ENCODE assay signal across 33 mouse cellular contexts in genomic region chr6:144984221-144984620, GRCm38 (mm10).
"Had no signal": no experiment of that assay in that cellular context is flagged by ENCODE, and none has a peak within 500 bp of the region (broad histone marks: within the 10 kb centered on the region; RNA-seq: fewer than 3 reads in every experiment).

No protein-coding gene starts in this region.

- H3K27ac ChIP-seq: heart, embryonic 13.5 days; heart, embryonic 15.5 days; hindbrain, embryonic 10.5 days; hindbrain, embryonic 12.5 days; hindbrain, embryonic 13.5 days; hindbrain, embryonic 14.5 days; hindbrain, embryonic 15.5 days; hindbrain, postnatal 0 days; intestine, embryonic 15.5 days; kidney, embryonic 15.5 days; kidney, postnatal 0 days; layer of hippocampus, adult 2 months; left cerebral cortex, adult 2 months had no signal

- H3K4me3 ChIP-seq: heart, embryonic 13.5 days; heart, embryonic 15.5 days; hindbrain, embryonic 10.5 days; hindbrain, embryonic 12.5 days; hindbrain, embryonic 13.5 days; hindbrain, embryonic 15.5 days; intestine, embryonic 15.5 days; kidney, embryonic 15.5 days; layer of hippocampus, adult 2 months; left cerebral cortex, adult 2 months had no signal

- H3K4me1 ChIP-seq: heart, embryonic 13.5 days; heart, embryonic 15.5 days; hindbrain, embryonic 10.5 days; hindbrain, embryonic 12.5 days; hindbrain, embryonic 13.5 days; hindbrain, embryonic 15.5 days; intestine, embryonic 15.5 days; kidney, embryonic 15.5 days had no signal

- H3K27me3 ChIP-seq: heart, embryonic 13.5 days; heart, embryonic 15.5 days; hindbrain, embryonic 12.5 days; hindbrain, embryonic 13.5 days; hindbrain, embryonic 15.5 days; intestine, embryonic 15.5 days; kidney, embryonic 15.5 days had no signal

- H3K36me3 ChIP-seq: heart, embryonic 13.5 days; heart, embryonic 15.5 days; hindbrain, embryonic 10.5 days; hindbrain, embryonic 12.5 days; hindbrain, embryonic 13.5 days; hindbrain, embryonic 15.5 days; intestine, embryonic 15.5 days; kidney, embryonic 15.5 days had no signal

- DNase-seq: heart, postnatal 10 days; heart, postnatal 14 days; heart, postnatal 36 days; heart, postnatal 4 days; kidney, adult 11 months; kidney, adult 18-20 months; kidney, adult 2 months; kidney, adult 8-10 months; kidney, adult 9 months; kidney, postnatal 10 days; kidney, postnatal 14 days; kidney, postnatal 25 days; kidney, postnatal 36 days; kidney, postnatal 4 days; layer of hippocampus, adult 9-11 months; layer of hippocampus, postnatal 36 days had no signal

- H3K9ac ChIP-seq: heart, embryonic 13.5 days; heart, embryonic 15.5 days; hindbrain, embryonic 12.5 days; hindbrain, embryonic 13.5 days; hindbrain, embryonic 14.5 days; hindbrain, embryonic 15.5 days; intestine, embryonic 15.5 days; kidney, embryonic 15.5 days had no signal

- H3K4me2 ChIP-seq: heart, embryonic 13.5 days; heart, embryonic 15.5 days; hindbrain, embryonic 12.5 days; hindbrain, embryonic 13.5 days; hindbrain, embryonic 14.5 days; hindbrain, embryonic 15.5 days; intestine, embryonic 15.5 days; kidney, embryonic 15.5 days had no signal

- H3K9me3 ChIP-seq: heart, embryonic 13.5 days; heart, embryonic 15.5 days; hindbrain, embryonic 10.5 days; hindbrain, embryonic 12.5 days; hindbrain, embryonic 13.5 days; hindbrain, embryonic 15.5 days; intestine, embryonic 15.5 days had no signal

- ATAC-seq: hindbrain, embryonic 16.5 days; hindbrain, postnatal 0 days; inflammation-experienced regulatory T-cells, adult 6 months; intestine, embryonic 15.5 days; intestine, embryonic 16.5 days; intestine, postnatal 0 days had no signal
